Comparison of ENCODE assay signal across 9 mouse cellular contexts in genomic region chr17:49816067-49816565, GRCm38 (mm10).
DNase-seq lines count a peak whose midpoint lies in the region; ATAC-seq lines count a peak whose summit lies in the region.
"Had no signal": no experiment of that assay in that cellular context is flagged by ENCODE, and none has a peak within 500 bp of the region (broad histone marks: within the 10 kb centered on the region; RNA-seq: fewer than 3 reads in every experiment).

No protein-coding gene starts in this region.

- WGBS in neural tube, embryonic 15.5 days = 12% methylated on average over 5 of the region's 5 CpGs
- 19% methylated on average over 5 of the region's 5 CpGs for whole genome bisulfite sequencing in forebrain, embryonic 11.5 days
- WGBS in limb, embryonic 11.5 days = 8% methylated on average over 5 of the region's 5 CpGs

- H3K4me3 ChIP-seq in neural tube, embryonic 15.5 days (replicated peaks) = no peak overlapping the region
- H3K4me3 ChIP-seq in forebrain, embryonic 11.5 days (ENCODE audit: low read depth, low read length) = no peak overlapping the region
- no peak overlapping the region for H3K4me3 ChIP-seq in limb, embryonic 11.5 days (ENCODE audit: low read depth, low read length)

- H3K27ac ChIP-seq in neural tube, embryonic 15.5 days (replicated peaks) = no peak overlapping the region
- H3K27ac ChIP-seq in forebrain, embryonic 11.5 days (ENCODE audit: low read depth, low read length) = peak overlapping the region; percentile 28; the same call in 1 of the 2 replicates
- peak overlapping the region; percentile 77 for H3K27ac ChIP-seq in limb, embryonic 11.5 days (replicated peaks; ENCODE audit: low read depth, low read length)

- no peaks in the 10 kb centered on the region for H3K27me3 ChIP-seq in neural tube, embryonic 15.5 days (replicated peaks)
- H3K27me3 ChIP-seq in forebrain, embryonic 11.5 days (ENCODE audit: control insufficient read depth, insufficient read depth, low read length) = no peaks in the 10 kb centered on the region
- H3K27me3 ChIP-seq in limb, embryonic 11.5 days (ENCODE audit: control insufficient read depth, insufficient read depth, low read length) = no peaks in the 10 kb centered on the region

- H3K9ac ChIP-seq in neural tube, embryonic 15.5 days (replicated peaks) = no peak overlapping the region
- no peak overlapping the region for H3K9ac ChIP-seq in forebrain, embryonic 11.5 days (ENCODE audit: low read length)
- no peak overlapping the region for H3K9ac ChIP-seq in limb, embryonic 11.5 days (ENCODE audit: low read length)

- no peaks in the 10 kb centered on the region for H3K9me3 ChIP-seq in neural tube, embryonic 15.5 days (replicated peaks)
- no peaks in the 10 kb centered on the region for H3K9me3 ChIP-seq in forebrain, embryonic 11.5 days (ENCODE audit: control insufficient read depth, low read length)
- H3K9me3 ChIP-seq in limb, embryonic 11.5 days (ENCODE audit: control insufficient read depth, low read length) = no peaks in the 10 kb centered on the region

- DNase-seq in neural tube, embryonic 10.5 days (ENCODE audit: extremely low spot score, low spot score) = peak; percentile 46
- peak; percentile 53 for DNase-seq in forebrain, embryonic 11.5 days (ENCODE audit: low spot score)
- DNase-seq in limb, embryonic 11.5 days (ENCODE audit: low spot score) = peak; percentile 50
- DNase-seq in adipocyte (ENCODE audit: low spot score) = no peak
- no peak for DNase-seq in heart, postnatal 36 days
- no peak for DNase-seq in urinary bladder, postnatal 10 days (ENCODE audit: low spot score)
- DNase-seq: cerebellum, adult 9-10 months; thymus, adult 2 months had no signal

- H3K4me1 ChIP-seq in neural tube, embryonic 15.5 days = peaks cover 11% of the 10 kb centered on the region; the same call in 1 of the 2 replicates
- H3K4me1 ChIP-seq in forebrain, embryonic 11.5 days (replicated peaks; ENCODE audit: control insufficient read depth, insufficient read depth, low read length) = peaks cover 7% of the 10 kb centered on the region; the same call in 1 of the 2 replicates
- peaks cover 14% of the 10 kb centered on the region for H3K4me1 ChIP-seq in limb, embryonic 11.5 days (ENCODE audit: control insufficient read depth, insufficient read depth, low read length)

- ATAC-seq in neural tube, embryonic 15.5 days (ENCODE audit: low FRiP score) = no peak
- peak; percentile 76 for ATAC-seq in forebrain, embryonic 11.5 days (replicated peaks; ENCODE audit: low FRiP score)
- ATAC-seq in limb, embryonic 11.5 days (ENCODE audit: insufficient number of reproducible peaks, low FRiP score, low TSS enrichment, low read depth) = peak; percentile 59; the same call in 1 of the 2 replicates

- no peaks in the 10 kb centered on the region for H3K36me3 ChIP-seq in neural tube, embryonic 15.5 days
- H3K36me3 ChIP-seq in forebrain, embryonic 11.5 days (ENCODE audit: control insufficient read depth, insufficient read depth, low read length) = no peaks in the 10 kb centered on the region
- no peaks in the 10 kb centered on the region for H3K36me3 ChIP-seq in limb, embryonic 11.5 days (ENCODE audit: control insufficient read depth, insufficient read depth, low read length)

- no peak overlapping the region for H3K4me2 ChIP-seq in neural tube, embryonic 15.5 days
- H3K4me2 ChIP-seq in forebrain, embryonic 11.5 days (ENCODE audit: low read depth, low read length, severe bottlenecking) = no peak overlapping the region
- no peak overlapping the region for H3K4me2 ChIP-seq in limb, embryonic 11.5 days (ENCODE audit: low read depth, severe bottlenecking)

- intact Hi-C loops in heart, postnatal 36 days (cut with DNase I) = no loop called here

Comparison
In these comparisons a context has a peak if more than half of its experiments do, and no peak if none do; other contexts are left out.
1. DNase-seq: peak in neural tube, embryonic 10.5 days (single experiment), forebrain, embryonic 11.5 days (single experiment) and limb, embryonic 11.5 days (single experiment); none in adipocyte (single experiment), heart, postnatal 36 days (0 of 2) and urinary bladder, postnatal 10 days (single experiment).